Mouse (Mus musculus): Measurements from ENCODE around the gene Chrna4. TPM values are rescaled to one million over a fixed set of nuclear protein-coding genes. Genes with fewer than 3 reads are reported as not detected.

The Chrna4 gene
- polyA plus RNA-seq (2015; fragmentation: Nextera tagmentation; extraction: Ambion mirVana), result 0.05 and 0.06 TPM in 2 replicates

GRCm38 (mm10) chr2:181043437-181043836 lies at the start of gene Chrna4:
Chrna4 (minus strand) TSS chr2:181043546.

GRCm38 (mm10) chr2:180986449-180986848 lies 56.9 kb downstream of the Chrna4 start, which contains the start of gene Col20a1:
Col20a1 (plus strand) TSS chr2:180986535.

Other genes starting within 250 kb of the Chrna4 start
- 36.9 and 37.8 TPM in 2 replicates for gene Ythdf1, start 122.6 kb downstream of the Chrna4 start, polyA plus RNA-seq (2015; fragmentation: Nextera tagmentation; extraction: Ambion mirVana)
- gene Birc7, start 114.5 kb downstream of the Chrna4 start, polyA plus RNA-seq (2015; fragmentation: Nextera tagmentation; extraction: Ambion mirVana), result 0.14 and 0.18 TPM in 2 replicates
- gene Nkain4, start 88.8 kb downstream of the Chrna4 start, polyA plus RNA-seq (2015; fragmentation: Nextera tagmentation; extraction: Ambion mirVana), result 72.6 and 80.3 TPM in 2 replicates
- gene Arfgap1, start 76.3 kb downstream of the Chrna4 start, polyA plus RNA-seq (2015; fragmentation: Nextera tagmentation; extraction: Ambion mirVana), result 64.1 and 68.0 TPM in 2 replicates
- 0.13 and 0.31 TPM in 2 replicates for gene Col20a1, start 57.0 kb downstream of the Chrna4 start, polyA plus RNA-seq (2015; fragmentation: Nextera tagmentation; extraction: Ambion mirVana)
- gene Kcnq2, start 91.8 kb upstream of the Chrna4 start, polyA plus RNA-seq (2015; fragmentation: Nextera tagmentation; extraction: Ambion mirVana), result not detected in 2 replicates
- gene Eef1a2, start 113.5 kb upstream of the Chrna4 start, polyA plus RNA-seq (2015; fragmentation: Nextera tagmentation; extraction: Ambion mirVana), result not detected in 2 replicates
- gene Ppdpf, start 143.7 kb upstream of the Chrna4 start, polyA plus RNA-seq (2015; fragmentation: Nextera tagmentation; extraction: Ambion mirVana), result 150 and 173 TPM in 2 replicates
- gene Ptk6, start 159.2 kb upstream of the Chrna4 start, polyA plus RNA-seq (2015; fragmentation: Nextera tagmentation; extraction: Ambion mirVana), result not detected in 2 replicates
- 0.07 and 0.10 TPM in 2 replicates for gene Srms, start 169.6 kb upstream of the Chrna4 start, polyA plus RNA-seq (2015; fragmentation: Nextera tagmentation; extraction: Ambion mirVana)
- 0.13 TPM in 1 of 2 replicates, not detected in the other for gene Fndc11, start 176.5 kb upstream of the Chrna4 start, polyA plus RNA-seq (2015; fragmentation: Nextera tagmentation; extraction: Ambion mirVana)
- gene Helz2, start 198.5 kb upstream of the Chrna4 start, polyA plus RNA-seq (2015; fragmentation: Nextera tagmentation; extraction: Ambion mirVana), result 0.99 and 1.0 TPM in 2 replicates
- gene Gmeb2, start 244.5 kb upstream of the Chrna4 start, polyA plus RNA-seq (2015; fragmentation: Nextera tagmentation; extraction: Ambion mirVana), result 5.9 and 6.1 TPM in 2 replicates